Mouse (Mus musculus) midbrain, postnatal 0 days (tissue): ENCODE measurements around the gene Stk39. TPM values are rescaled to one million over a fixed set of nuclear protein-coding genes. Genes with fewer than 3 reads are reported as not detected.
A peak's percentile ranks its signal among the peaks of the same experiment; 100 is the strongest.

ENCODE experiments used
- ATAC-seq: fragments of 200-750 bp; cut with Nextera tagmentation; 2 replicates; pipeline ENCODE4 v1.8.0; 2017; ENCODE audit warnings: moderate number of reproducible peaks, mild to moderate bottlenecking, moderate TSS enrichment, moderate library complexity; ENCODE audit not compliant: low FRiP score
- DNase-seq: peaks from one replicate; pipeline ENCODE4 v3.0.0-alpha.2; 2015; ENCODE audit warnings: low spot score
- H3K27ac ChIP-seq: fragments of 300-500 bp; sonication (generic); 2 replicates; pipeline ENCODE4 v1.5.1; 2014; ENCODE audit warnings: low read depth, mild to moderate bottlenecking, low read length, mixed read lengths
- H3K27me3 ChIP-seq: fragments of 300-500 bp; sonication (generic); 2 replicates; pipeline ENCODE4 v1.6.1; 2014; ENCODE audit warnings: low read length, control low read depth, mixed read lengths; ENCODE audit not compliant: insufficient read depth
- H3K36me3 ChIP-seq: fragments of 300-500 bp; sonication (generic); 2 replicates; pipeline ENCODE4 v1.6.1; 2014; ENCODE audit warnings: low read length, control low read depth, mixed read lengths; ENCODE audit not compliant: insufficient read depth
- H3K4me1 ChIP-seq: fragments of 300-500 bp; sonication (generic); 2 replicates; pipeline ENCODE4 v1.6.1; 2014; ENCODE audit warnings: mild to moderate bottlenecking, control low read depth, antibody characterized with exemption, low read length, mixed read lengths; ENCODE audit not compliant: insufficient read depth
- H3K4me2 ChIP-seq: fragments of 300-500 bp; sonication (generic); 2 replicates; pipeline ENCODE4 v1.6.1; 2014; ENCODE audit warnings: low read depth, mild to moderate bottlenecking, low read length, mixed read lengths; ENCODE audit not compliant: poor library complexity, severe bottlenecking
- H3K4me3 ChIP-seq: fragments of 300-500 bp; sonication (generic); 2 replicates; pipeline ENCODE4 v1.5.1; 2014; ENCODE audit warnings: low read depth, mild to moderate bottlenecking, low read length, moderate library complexity
- H3K9ac ChIP-seq: fragments of 300-500 bp; sonication (generic); replicated peaks from 2 replicates; pipeline ENCODE4 v1.6.1; 2014; ENCODE audit warnings: mild to moderate bottlenecking, low read length, moderate library complexity, mixed read lengths; ENCODE audit not compliant: poor library complexity, severe bottlenecking
- H3K9me3 ChIP-seq: fragments of 300-500 bp; sonication (generic); 2 replicates; pipeline ENCODE4 v1.6.1; 2016; ENCODE audit warnings: low read length, control low read depth
- CTCF ChIP-seq: IDR thresholded peaks from 2 replicates; pipeline ENCODE4 v1.5.1; 2016; ENCODE audit warnings: antibody characterized with exemption, mild to moderate bottlenecking
- WGBS: fragments of 180-500 bp; shearing (Covaris S2); extraction: QIAGEN DNeasy Blood & Tissue Kit; methylation state at CpG from one replicate; pipeline ENCODE4 v1.1.7; 2014; 5-methylcytosine and 5-hydroxymethylcytosine counted together
- polyA plus RNA-seq: library from polyadenylated mRNA; unstranded; fragments of >200 nt; fragmentation: Nextera tagmentation; extraction: Ambion mirVana; gene quantifications from 2 replicates; pipeline ENCODE4 v1.2.1, GENCODE M21; 2015
- total RNA-seq: library from RNA; depleted of rRNA; stranded (reverse); fragments of >200 nt; gene quantifications from 2 replicates; pipeline ENCODE4 v1.2.3, GENCODE M21; 2014

The Stk39 gene
- total and polyA plus RNA-seq, 2 experiments from 2014 or later = 23.4 to 33.9 TPM

DNA sequence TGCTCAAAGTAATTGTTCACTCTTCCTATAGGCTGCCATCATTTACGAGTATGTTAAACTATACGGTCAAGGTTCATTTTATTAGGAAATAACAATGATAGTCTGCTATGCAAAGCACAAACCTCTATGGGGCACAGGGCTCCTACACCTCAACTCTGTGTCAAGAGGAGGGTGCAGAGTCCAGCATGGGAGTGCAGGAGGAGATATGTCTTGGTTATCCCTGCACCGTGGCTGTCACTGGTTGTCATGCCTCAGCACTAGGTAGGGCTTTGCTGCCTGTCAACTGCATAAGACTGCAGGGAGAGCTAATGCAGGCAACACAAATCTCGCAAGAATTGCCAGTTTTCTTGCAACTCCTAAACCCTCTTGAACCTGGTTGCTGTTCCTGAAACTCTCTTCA is 108.9 kb downstream of the Stk39 start:
- Histone ChIP-seq H3K27ac (no peak overlapping the region), H3K27me3 (no peaks in the 10 kb centered on the region), H3K36me3 (0 out of 2 replicates have a peak, but pooled peaks cover 4% of the 10 kb centered on the region), H3K4me3 (no peak overlapping the region), H3K4me2 (no peak overlapping the region), H3K4me1 (no peaks in the 10 kb centered on the region), H3K9me3 (no peaks in the 10 kb centered on the region), H3K9ac (no peak overlapping the region)
- no peak for TF ChIP-seq CTCF
- ATAC-seq = no peak
- 73% methylated on average over 4 of the region's 4 CpGs for WGBS
- no peak for DNase-seq

DNA sequence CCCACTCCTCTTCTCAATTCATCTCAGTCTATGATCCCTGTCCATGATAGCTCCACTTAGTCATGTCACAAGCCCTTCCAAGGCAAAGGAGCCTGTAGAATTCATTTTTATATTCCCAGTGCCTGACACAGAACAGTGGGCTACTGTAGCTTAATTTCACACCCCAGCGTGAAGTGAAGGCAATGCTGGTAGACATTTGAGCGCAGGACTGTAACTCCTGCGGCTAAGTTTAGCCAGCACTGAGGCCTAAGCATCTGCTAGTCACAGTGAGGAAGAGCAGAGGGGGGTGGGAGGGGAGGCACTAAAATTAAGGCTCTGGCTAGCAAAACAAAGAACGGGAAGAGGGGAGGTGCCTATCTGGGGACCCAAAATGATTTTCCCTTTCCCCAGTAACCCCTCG is 110.4 kb downstream of the Stk39 start:
- WGBS = 38% methylated on average over 5 of the region's 5 CpGs
- no peak for ATAC-seq
- no peak overlapping the region for H3K9ac ChIP-seq
- no peak for DNase-seq
- H3K4me3 ChIP-seq = no peak overlapping the region
- H3K4me2 ChIP-seq = no peak overlapping the region
- H3K36me3 ChIP-seq = 0 out of 2 replicates have a peak, but pooled peaks cover 8% of the 10 kb centered on the region
- no peaks in the 10 kb centered on the region for H3K9me3 ChIP-seq
- no peak overlapping the region for H3K27ac ChIP-seq
- no peaks in the 10 kb centered on the region for H3K4me1 ChIP-seq
- TF ChIP-seq CTCF = no peak
- no peaks in the 10 kb centered on the region for H3K27me3 ChIP-seq

DNA sequence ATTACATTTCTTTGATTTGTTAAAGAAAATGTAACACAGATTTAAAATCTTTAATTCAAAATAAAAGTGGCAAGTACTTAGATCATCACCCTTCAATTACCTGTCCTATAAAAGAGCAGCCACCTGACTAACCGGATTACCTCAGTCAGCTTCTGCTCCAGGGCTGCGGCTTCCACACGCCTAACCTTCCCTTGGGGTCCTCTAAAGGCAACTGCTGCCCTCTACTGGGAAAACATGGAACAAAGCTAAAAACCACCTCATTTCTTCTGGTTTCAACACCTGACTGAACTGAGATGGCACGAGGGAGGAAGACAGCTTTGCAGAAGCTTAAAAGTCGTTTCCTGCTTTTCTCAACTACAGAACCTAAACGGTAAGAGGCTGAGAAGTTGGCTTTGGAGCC is 121.4 kb downstream of the Stk39 start:
- Histone ChIP-seq H3K27me3 (no peaks in the 10 kb centered on the region), H3K27ac (no peak overlapping the region), H3K9ac (no peak overlapping the region), H3K4me1 (no peaks in the 10 kb centered on the region), H3K9me3 (no peaks in the 10 kb centered on the region), H3K4me2 (no peak overlapping the region), H3K36me3 (no peaks in the 10 kb centered on the region), H3K4me3 (no peak overlapping the region)
- DNase-seq = peak; percentile 87
- no peak for ATAC-seq
- peak; percentile 92 for TF ChIP-seq CTCF
- WGBS = 4% methylated on average over 6 of the region's 6 CpGs

- Histone ChIP-seq H3K4me2 (peak overlapping the region; percentile 24; the same call in 1 of the 2 replicates), H3K27ac (no peak overlapping the region), H3K4me3 (no peak overlapping the region), H3K9me3 (no peaks in the 10 kb centered on the region), H3K4me1 (no peaks in the 10 kb centered on the region), H3K27me3 (no peaks in the 10 kb centered on the region), H3K36me3 (no peaks in the 10 kb centered on the region), H3K9ac (no peak overlapping the region)
- DNase-seq (peak; percentile 95), ATAC-seq (peak; percentile 46)
- 59% methylated on average over 24 of the region's 24 CpGs for WGBS
- TF ChIP-seq CTCF = peak; percentile 92
These were observed 122.3 kb downstream of the Stk39 start for GRCm38 (mm10) chr2:68349593-68350383.

- ATAC-seq (no peak), DNase-seq (no peak)
- H3K27me3 ChIP-seq = no peaks in the 10 kb centered on the region
- no peak overlapping the region for H3K27ac ChIP-seq
- H3K4me3 ChIP-seq = no peak overlapping the region
- H3K36me3 ChIP-seq = no peaks in the 10 kb centered on the region
- H3K9me3 ChIP-seq = no peaks in the 10 kb centered on the region
- TF ChIP-seq CTCF = no peak
- no peak overlapping the region for H3K4me2 ChIP-seq
- 65% methylated on average over 12 of the region's 12 CpGs for WGBS
- H3K4me1 ChIP-seq = no peaks in the 10 kb centered on the region
- H3K9ac ChIP-seq = no peak overlapping the region
These were observed 123.1 kb downstream of the Stk39 start for GRCm38 (mm10) chr2:68348966-68349365.

DNA sequence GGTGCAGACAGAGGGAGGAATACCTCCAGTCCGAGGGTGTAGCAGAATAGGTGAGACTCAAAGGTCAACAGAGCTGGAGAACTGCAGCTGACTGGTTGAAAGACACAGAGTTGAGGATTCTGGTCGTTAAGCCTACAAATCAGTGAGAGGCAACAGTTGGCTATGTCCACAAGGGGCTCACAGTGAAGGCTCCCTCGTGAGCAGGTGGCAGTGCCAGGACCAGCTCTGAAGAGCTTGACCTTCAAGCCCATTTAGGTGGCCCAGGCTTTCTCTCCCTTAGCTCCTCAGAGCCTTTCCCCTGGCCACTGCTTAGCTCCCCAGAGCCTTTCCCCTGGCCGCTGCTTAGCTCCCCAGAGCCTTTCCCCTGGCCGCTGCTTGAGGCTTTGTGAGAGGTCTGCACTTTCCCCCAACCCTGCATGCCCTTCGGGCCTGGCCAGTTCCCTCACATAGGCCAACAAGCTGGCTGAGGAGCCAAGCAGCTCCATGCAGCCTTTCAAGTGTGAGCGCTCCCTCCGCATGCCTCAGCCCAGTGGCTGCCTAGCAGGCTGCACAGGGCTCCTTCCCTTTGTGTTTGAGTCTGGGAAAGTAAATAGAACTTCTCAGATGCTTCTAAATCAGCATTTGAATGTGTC is 125.3 kb downstream of the Stk39 start:
- Histone ChIP-seq H3K4me3 (no peak overlapping the region), H3K9me3 (no peaks in the 10 kb centered on the region), H3K4me1 (no peaks in the 10 kb centered on the region), H3K36me3 (no peaks in the 10 kb centered on the region), H3K27me3 (no peaks in the 10 kb centered on the region), H3K9ac (no peak overlapping the region), H3K4me2 (no peak overlapping the region), H3K27ac (no peak overlapping the region)
- TF ChIP-seq CTCF = no peak
- WGBS = 39% methylated on average over 8 of the region's 8 CpGs
- DNase-seq (peak; percentile 69), ATAC-seq (peak; percentile 77)
